Mouse (Mus musculus): Measurements from ENCODE around the gene Tfap2d. TPM values are rescaled to one million over a fixed set of nuclear protein-coding genes. Genes with fewer than 3 reads are reported as not detected.

Tfap2d gene
- not detected in 2 replicates for polyA plus RNA-seq (2015; fragmentation: Nextera tagmentation; extraction: Ambion mirVana)

DNA sequence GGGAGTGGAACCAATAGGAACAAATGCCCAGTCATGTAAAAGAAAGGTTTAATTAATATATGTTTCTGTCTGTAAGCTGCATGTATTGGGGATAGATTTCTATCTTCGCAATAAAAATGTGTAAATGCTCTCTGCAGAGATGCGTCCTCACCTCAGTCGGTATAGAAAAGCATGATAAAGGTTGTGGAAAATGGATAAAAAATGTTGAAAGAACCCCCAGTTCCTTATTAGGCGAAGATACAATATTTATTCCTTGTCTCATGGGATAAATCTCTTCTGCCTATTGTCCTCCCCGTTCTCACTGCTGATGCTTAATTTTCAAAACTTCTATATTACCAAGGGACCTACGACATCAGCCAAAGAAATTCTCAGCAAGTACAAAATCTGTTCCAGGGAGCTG lies at the start of gene Tfap2d:
Gene Tfap2d (plus strand): TSS at position 392 of the 400 bp plus-strand sequence.
- no peak for ATAC-seq (ENCODE audit: insufficient number of reproducible peaks, low FRiP score, low TSS enrichment, low read depth)
- no peak within 1 kb of the TSS for H3K4me2 ChIP-seq (replicated peaks)
- H3K27ac ChIP-seq (replicated peaks): no peak within 1 kb of the TSS
- no peak within 1 kb of the TSS for H3K9ac ChIP-seq
- H3K9me3 ChIP-seq (replicated peaks): no peaks in the 10 kb centered on the region
- H3K36me3 ChIP-seq: no peaks in the 10 kb centered on the region
- H3K4me1 ChIP-seq: no peaks in the 10 kb centered on the region
- H3K4me3 ChIP-seq (replicated peaks): no peak within 1 kb of the TSS
- WGBS: 2% methylated on average over 6 of the region's 6 CpGs
- H3K27me3 ChIP-seq: peaks cover 93% of the 10 kb centered on the region

DNA sequence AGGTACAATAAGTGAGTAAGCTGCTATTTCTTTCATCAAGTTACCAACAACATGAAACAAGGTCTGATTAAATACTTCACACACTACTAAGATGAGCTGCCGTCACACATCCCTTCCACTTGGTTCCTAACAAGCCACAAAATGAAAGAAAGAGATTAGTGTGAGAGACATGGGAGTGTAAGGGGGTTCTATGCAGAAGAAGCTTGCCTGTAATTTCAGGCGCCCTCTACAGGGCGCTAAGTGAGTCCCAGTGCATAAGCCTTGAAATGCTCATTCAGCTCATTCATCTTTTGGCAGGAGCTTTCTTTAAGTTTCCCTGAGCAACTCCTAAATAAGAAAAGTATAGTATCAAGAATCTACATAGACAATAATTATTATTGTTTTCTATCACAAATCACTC lies 46.5 kb upstream of the Tfap2d start:
- Histone ChIP-seq H3K27ac (replicated peaks) (no peak overlapping the region), H3K27me3 (no peaks in the 10 kb centered on the region), H3K4me3 (replicated peaks) (no peak overlapping the region), H3K9me3 (replicated peaks) (no peaks in the 10 kb centered on the region), H3K4me2 (replicated peaks) (no peak overlapping the region), H3K4me1 (no peaks in the 10 kb centered on the region), H3K9ac (no peak overlapping the region), H3K36me3 (no peaks in the 10 kb centered on the region)
- WGBS: 12% methylated on average over 3 of the region's 3 CpGs
- ATAC-seq (ENCODE audit: insufficient number of reproducible peaks, low FRiP score, low TSS enrichment, low read depth): no peak

DNA sequence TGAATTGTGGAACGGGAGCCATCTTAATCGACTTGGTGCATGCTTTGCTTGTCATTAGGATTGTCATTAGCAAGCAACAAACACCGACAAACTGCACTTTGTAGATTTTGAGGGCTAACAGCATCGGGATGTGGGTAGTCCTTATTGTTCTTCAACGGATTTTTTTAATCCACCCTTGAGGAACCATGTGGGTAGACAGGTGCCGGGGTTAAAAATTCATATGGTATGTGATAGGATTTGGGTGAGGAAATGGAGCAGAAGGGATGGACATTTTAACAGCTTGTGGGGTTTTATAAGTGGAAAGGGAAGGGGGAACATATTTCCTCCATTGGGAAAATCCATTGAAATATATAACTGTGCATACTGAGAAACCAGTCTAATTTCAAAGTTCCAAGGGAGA lies 46.0 kb upstream of the Tfap2d start:
- no peak for ATAC-seq (ENCODE audit: insufficient number of reproducible peaks, low FRiP score, low TSS enrichment, low read depth)
- 72% methylated on average over 6 of the region's 6 CpGs for WGBS
- no peaks in the 10 kb centered on the region for H3K27me3 ChIP-seq
- no peaks in the 10 kb centered on the region for H3K9me3 ChIP-seq (replicated peaks)
- H3K36me3 ChIP-seq: no peaks in the 10 kb centered on the region
- no peak overlapping the region for H3K4me2 ChIP-seq (replicated peaks)
- no peak overlapping the region for H3K27ac ChIP-seq (replicated peaks)
- H3K4me1 ChIP-seq: no peaks in the 10 kb centered on the region
- H3K9ac ChIP-seq: no peak overlapping the region
- H3K4me3 ChIP-seq (replicated peaks): no peak overlapping the region

DNA sequence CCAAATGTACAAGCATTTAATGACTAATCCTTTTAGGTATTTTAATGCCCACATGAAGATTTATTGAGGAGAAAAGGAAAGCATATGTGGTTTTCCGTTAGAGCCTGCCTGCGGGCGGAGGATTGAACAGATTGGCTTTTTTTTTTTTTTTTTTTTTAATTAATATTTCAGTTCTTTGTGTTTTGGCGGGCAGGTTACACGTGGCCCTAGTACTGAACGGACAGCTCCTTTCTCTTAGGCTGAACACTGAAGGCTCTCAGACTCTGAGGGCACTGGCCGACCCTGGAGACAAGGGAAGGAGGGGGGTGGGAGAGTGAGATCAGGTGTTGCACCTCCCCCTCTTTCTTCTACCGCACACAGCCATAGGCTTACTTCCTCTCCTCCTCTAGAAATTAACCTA lies 14.7 kb upstream of the Tfap2d start:
- H3K36me3 ChIP-seq: no peaks in the 10 kb centered on the region
- ATAC-seq (ENCODE audit: insufficient number of reproducible peaks, low FRiP score, low TSS enrichment, low read depth): no peak

DNA sequence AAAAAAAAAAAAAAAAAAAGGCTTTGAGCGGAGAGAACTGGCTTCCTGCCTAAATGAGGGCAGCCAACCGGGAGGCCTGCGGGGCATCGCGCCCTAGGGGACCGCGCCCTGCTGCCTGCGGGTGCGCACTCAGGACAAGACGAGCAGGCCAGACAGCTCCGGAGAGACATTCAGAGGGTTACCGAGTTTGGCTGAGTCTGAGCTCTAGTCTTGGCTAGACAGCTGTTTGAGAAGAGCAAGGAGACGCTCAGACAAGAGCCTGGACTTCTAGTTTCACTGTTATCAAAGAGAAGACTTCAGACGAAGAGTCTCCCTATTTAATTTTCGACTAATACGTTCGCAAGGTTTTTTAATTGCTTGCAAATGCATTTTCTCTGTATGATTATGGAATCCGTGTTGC lies 5.9 kb upstream of the Tfap2d start:
- Histone ChIP-seq H3K4me2 (replicated peaks) (no peak overlapping the region), H3K36me3 (no peaks in the 10 kb centered on the region), H3K27ac (replicated peaks) (no peak overlapping the region), H3K4me3 (replicated peaks) (no peak overlapping the region), H3K9ac (no peak overlapping the region), H3K27me3 (peaks cover 55% of the 10 kb centered on the region), H3K9me3 (replicated peaks) (no peaks in the 10 kb centered on the region), H3K4me1 (no peaks in the 10 kb centered on the region)
- under 1% methylated on average over 18 of the region's 18 CpGs for whole genome bisulfite sequencing
- ATAC-seq (ENCODE audit: insufficient number of reproducible peaks, low FRiP score, low TSS enrichment, low read depth): no peak

More for the DNA sequence above, 14.7 kb upstream of the Tfap2d start:
- no peaks in the 10 kb centered on the region for H3K4me1 ChIP-seq
- no peak overlapping the region for H3K27ac ChIP-seq (replicated peaks)
- H3K4me2 ChIP-seq (replicated peaks): no peak overlapping the region
- H3K9me3 ChIP-seq (replicated peaks): no peaks in the 10 kb centered on the region
- no peaks in the 10 kb centered on the region for H3K27me3 ChIP-seq
- H3K4me3 ChIP-seq (replicated peaks): no peak overlapping the region
- no peak overlapping the region for H3K9ac ChIP-seq
- WGBS: 9% methylated on average over 8 of the region's 8 CpGs

- Histone ChIP-seq H3K4me2 (replicated peaks) (no peak overlapping the region), H3K27ac (replicated peaks) (no peak overlapping the region), H3K4me3 (replicated peaks) (no peak overlapping the region), H3K9me3 (replicated peaks) (no peaks in the 10 kb centered on the region), H3K4me1 (no peaks in the 10 kb centered on the region), H3K27me3 (peaks cover 95% of the 10 kb centered on the region), H3K36me3 (no peaks in the 10 kb centered on the region), H3K9ac (no peak overlapping the region)
- ATAC-seq (ENCODE audit: insufficient number of reproducible peaks, low FRiP score, low TSS enrichment, low read depth): no peak
- WGBS: under 1% methylated on average over 21 of the region's 21 CpGs
Measured at GRCm38 (mm10) chr1:19103316-19103715, 494 bp downstream of the Tfap2d start.

GRCm38 (mm10) chr1:19103776-19104142 lies 937 bp downstream of the Tfap2d start:
- H3K4me1 ChIP-seq: no peaks in the 10 kb centered on the region
- H3K4me3 ChIP-seq (replicated peaks): no peak overlapping the region
- WGBS: under 1% methylated on average over 10 of the region's 10 CpGs
- H3K4me2 ChIP-seq (replicated peaks): no peak overlapping the region
- H3K27ac ChIP-seq (replicated peaks): no peak overlapping the region
- no peak overlapping the region for H3K9ac ChIP-seq
- no peaks in the 10 kb centered on the region for H3K36me3 ChIP-seq
- no peak for ATAC-seq (ENCODE audit: insufficient number of reproducible peaks, low FRiP score, low TSS enrichment, low read depth)
- peaks cover 95% of the 10 kb centered on the region for H3K27me3 ChIP-seq
- H3K9me3 ChIP-seq (replicated peaks): no peaks in the 10 kb centered on the region

DNA sequence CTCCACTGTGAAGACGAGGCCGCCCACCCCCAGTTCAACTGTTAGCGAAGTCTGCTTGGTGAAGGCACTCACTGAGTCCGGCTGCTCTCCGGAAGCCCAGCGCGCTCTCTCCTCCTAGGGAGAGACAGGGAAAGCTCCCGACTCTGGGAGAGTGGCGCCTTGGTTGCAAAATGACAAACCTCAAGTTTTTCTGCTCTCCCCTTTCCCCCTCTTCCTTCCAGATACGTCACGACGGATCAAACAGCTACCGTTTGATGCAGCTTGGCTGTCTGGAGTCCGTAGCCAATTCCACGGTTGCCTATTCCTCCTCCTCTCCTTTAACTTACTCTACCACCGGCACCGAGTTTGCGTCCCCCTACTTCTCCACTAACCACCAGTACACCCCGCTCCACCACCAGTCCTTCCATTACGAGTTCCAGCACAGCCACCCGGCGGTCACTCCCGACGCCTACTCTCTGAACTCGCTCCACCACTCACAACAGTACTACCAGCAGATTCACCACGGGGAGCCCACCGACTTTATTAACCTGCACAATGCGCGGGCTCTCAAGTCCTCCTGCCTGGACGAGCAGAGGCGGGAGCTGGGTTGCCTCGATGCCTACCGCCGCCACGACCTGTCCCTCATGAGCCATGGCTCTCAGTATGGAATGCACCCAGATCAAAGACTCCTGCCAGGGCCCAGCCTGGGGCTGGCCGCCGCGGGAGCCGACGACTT lies 1.5 kb downstream of the Tfap2d start:
- H3K27ac ChIP-seq (replicated peaks): no peak overlapping the region
- no peak overlapping the region for H3K4me2 ChIP-seq (replicated peaks)
- H3K4me3 ChIP-seq (replicated peaks): no peak overlapping the region
- ATAC-seq (ENCODE audit: insufficient number of reproducible peaks, low FRiP score, low TSS enrichment, low read depth): no peak
- under 1% methylated on average over 40 of the region's 40 CpGs for WGBS
- no peak overlapping the region for H3K9ac ChIP-seq
- peaks cover 98% of the 10 kb centered on the region for H3K27me3 ChIP-seq
- no peaks in the 10 kb centered on the region for H3K9me3 ChIP-seq (replicated peaks)
- no peaks in the 10 kb centered on the region for H3K4me1 ChIP-seq
- H3K36me3 ChIP-seq: no peaks in the 10 kb centered on the region

GRCm38 (mm10) chr1:19106401-19106800 lies 3.6 kb downstream of the Tfap2d start:
- WGBS: 3% methylated on average over 4 of the region's 4 CpGs

GRCm38 (mm10) chr1:19106841-19107800 lies 4.3 kb downstream of the Tfap2d start:
- H3K4me3 ChIP-seq (replicated peaks): no peak overlapping the region
- no peaks in the 10 kb centered on the region for H3K9me3 ChIP-seq (replicated peaks)
- no peak overlapping the region for H3K4me2 ChIP-seq (replicated peaks)
- H3K27ac ChIP-seq (replicated peaks): no peak overlapping the region
- ATAC-seq (ENCODE audit: insufficient number of reproducible peaks, low FRiP score, low TSS enrichment, low read depth): no peak
- WGBS: 2% methylated on average over 13 of the region's 13 CpGs
- H3K4me1 ChIP-seq: no peaks in the 10 kb centered on the region
- H3K36me3 ChIP-seq: no peaks in the 10 kb centered on the region
- H3K27me3 ChIP-seq: peaks cover 98% of the 10 kb centered on the region
- H3K9ac ChIP-seq: no peak overlapping the region

More at GRCm38 (mm10) chr1:19106401-19106800, 3.6 kb downstream of the Tfap2d start:
- Histone ChIP-seq H3K9me3 (replicated peaks) (no peaks in the 10 kb centered on the region), H3K4me2 (replicated peaks) (no peak overlapping the region), H3K27ac (replicated peaks) (no peak overlapping the region), H3K4me3 (replicated peaks) (no peak overlapping the region), H3K27me3 (peaks cover 98% of the 10 kb centered on the region), H3K9ac (no peak overlapping the region), H3K36me3 (no peaks in the 10 kb centered on the region), H3K4me1 (no peaks in the 10 kb centered on the region)
- no peak for ATAC-seq (ENCODE audit: insufficient number of reproducible peaks, low FRiP score, low TSS enrichment, low read depth)

- ATAC-seq (ENCODE audit: insufficient number of reproducible peaks, low FRiP score, low TSS enrichment, low read depth): no peak
- no peaks in the 10 kb centered on the region for H3K9me3 ChIP-seq (replicated peaks)
- H3K4me2 ChIP-seq (replicated peaks): no peak overlapping the region
- H3K9ac ChIP-seq: no peak overlapping the region
- no peak overlapping the region for H3K4me3 ChIP-seq (replicated peaks)
- H3K4me1 ChIP-seq: no peaks in the 10 kb centered on the region
- no peak overlapping the region for H3K27ac ChIP-seq (replicated peaks)
- H3K36me3 ChIP-seq: no peaks in the 10 kb centered on the region
- WGBS: 4% methylated on average over 3 of the region's 3 CpGs
- peaks cover 98% of the 10 kb centered on the region for H3K27me3 ChIP-seq
Measured at GRCm38 (mm10) chr1:19107801-19108200, 5.0 kb downstream of the Tfap2d start.
